Mouse (Mus musculus): ENCODE data around the gene Rab13. TPM values are rescaled to one million over a fixed set of nuclear protein-coding genes. Genes with fewer than 3 reads are reported as not detected.

Gene Rab13
- polyA plus RNA-seq, 1 experiment: 7.7 TPM

- TF ChIP-seq POLR2A (IDR thresholded peaks at IDR 0.05; ENCODE audit: low read depth, low read length) (no peak), CTCF (conservative IDR thresholded peaks at IDR 0.05; ENCODE audit: insufficient read depth, insufficient read length, low read depth, low read length) (no peak)
- H3K4me1 ChIP-seq (ENCODE audit: control insufficient read depth, insufficient read depth, low read length): peaks cover 5% of the 10 kb centered on the region; the same call in 1 of the 2 replicates
- DNase-seq: peak; percentile 42
- peak overlapping the region; percentile 87 for H3K4me3 ChIP-seq (ENCODE audit: insufficient read depth, low read depth, low read length)
- no peaks in the 10 kb centered on the region for H3K27me3 ChIP-seq (replicated peaks; ENCODE audit: control insufficient read depth, insufficient read depth, low read length)
- H3K36me3 ChIP-seq (ENCODE audit: control insufficient read depth, insufficient read depth, low read length): no peaks in the 10 kb centered on the region; the same call in 1 of the 2 replicates
- peak overlapping the region; percentile 50; the same call in 1 of the 2 replicates for H3K27ac ChIP-seq (ENCODE audit: insufficient read depth, low read depth, low read length)
- WGBS: 12% methylated on average over 12 of the region's 12 CpGs
Observed at GRCm38 (mm10) chr3:90213956-90214684, 625 bp downstream of the Rab13 start.

- DNase-seq: peak; percentile 36
- H3K27me3 ChIP-seq (replicated peaks; ENCODE audit: control insufficient read depth, insufficient read depth, low read length): no peaks in the 10 kb centered on the region
- TF ChIP-seq CTCF (conservative IDR thresholded peaks at IDR 0.05; ENCODE audit: insufficient read depth, insufficient read length, low read depth, low read length) (0 out of 2 replicates have a peak, but pooled peaks have one; percentile 11), POLR2A (IDR thresholded peaks at IDR 0.05; ENCODE audit: low read depth, low read length) (no peak)
- no peak overlapping the region for H3K4me3 ChIP-seq (ENCODE audit: insufficient read depth, low read depth, low read length)
- peaks cover 7% of the 10 kb centered on the region; the same call in 1 of the 2 replicates for H3K4me1 ChIP-seq (ENCODE audit: control insufficient read depth, insufficient read depth, low read length)
- 37% methylated on average over 1 of the region's 1 CpGs for WGBS
- H3K27ac ChIP-seq (ENCODE audit: insufficient read depth, low read depth, low read length): no peak overlapping the region
- H3K36me3 ChIP-seq (ENCODE audit: control insufficient read depth, insufficient read depth, low read length): no peaks in the 10 kb centered on the region; the same call in 1 of the 2 replicates
Observed at GRCm38 (mm10) chr3:90215825-90216380, 2.4 kb downstream of the Rab13 start.

GRCm38 (mm10) chr3:90220088-90220487 is 6.6 kb downstream of the Rab13 start:
- Histone ChIP-seq H3K36me3 (ENCODE audit: control insufficient read depth, insufficient read depth, low read length) (no peaks in the 10 kb centered on the region), H3K4me3 (ENCODE audit: insufficient read depth, low read depth, low read length) (peak overlapping the region; percentile 96; the same call in 1 of the 2 replicates), H3K27ac (ENCODE audit: insufficient read depth, low read depth, low read length) (peak overlapping the region; percentile 89), H3K4me1 (ENCODE audit: control insufficient read depth, insufficient read depth, low read length) (0 out of 2 replicates have a peak, but pooled peaks cover 5% of the 10 kb centered on the region), H3K27me3 (replicated peaks; ENCODE audit: control insufficient read depth, insufficient read depth, low read length) (no peaks in the 10 kb centered on the region)
- DNase-seq: peak; percentile 68
- TF ChIP-seq POLR2A (IDR thresholded peaks at IDR 0.05; ENCODE audit: low read depth, low read length): no peak
- 0 out of 2 replicates have a peak, but pooled peaks have one; percentile 18 for TF ChIP-seq CTCF (conservative IDR thresholded peaks at IDR 0.05; ENCODE audit: insufficient read depth, insufficient read length, low read depth, low read length)
- 8% methylated on average over 6 of the region's 6 CpGs for WGBS

- peak; percentile 40 for TF ChIP-seq POLR2A (IDR thresholded peaks at IDR 0.05; ENCODE audit: low read depth, low read length)
- no peak for TF ChIP-seq CTCF (conservative IDR thresholded peaks at IDR 0.05; ENCODE audit: insufficient read depth, insufficient read length, low read depth, low read length)
- Histone ChIP-seq H3K36me3 (ENCODE audit: control insufficient read depth, insufficient read depth, low read length) (no peaks in the 10 kb centered on the region), H3K27me3 (replicated peaks; ENCODE audit: control insufficient read depth, insufficient read depth, low read length) (no peaks in the 10 kb centered on the region), H3K4me3 (ENCODE audit: insufficient read depth, low read depth, low read length) (peak overlapping the region; percentile 96), H3K27ac (ENCODE audit: insufficient read depth, low read depth, low read length) (peak overlapping the region; percentile 89), H3K4me1 (ENCODE audit: control insufficient read depth, insufficient read depth, low read length) (0 out of 2 replicates have a peak, but pooled peaks cover 5% of the 10 kb centered on the region)
- under 1% methylated on average over 20 of the region's 20 CpGs for WGBS
- peak; percentile 90 for DNase-seq
Observed at GRCm38 (mm10) chr3:90220531-90220951, 7.0 kb downstream of the Rab13 start.

GRCm38 (mm10) chr3:90221123-90221522 is 7.6 kb downstream of the Rab13 start:
- Histone ChIP-seq H3K27ac (ENCODE audit: insufficient read depth, low read depth, low read length) (no peak overlapping the region), H3K36me3 (ENCODE audit: control insufficient read depth, insufficient read depth, low read length) (no peaks in the 10 kb centered on the region), H3K4me3 (ENCODE audit: insufficient read depth, low read depth, low read length) (peak overlapping the region; percentile 96), H3K27me3 (replicated peaks; ENCODE audit: control insufficient read depth, insufficient read depth, low read length) (no peaks in the 10 kb centered on the region), H3K4me1 (ENCODE audit: control insufficient read depth, insufficient read depth, low read length) (0 out of 2 replicates have a peak, but pooled peaks cover 5% of the 10 kb centered on the region)
- TF ChIP-seq POLR2A (IDR thresholded peaks at IDR 0.05; ENCODE audit: low read depth, low read length): no peak
- no peak for TF ChIP-seq CTCF (conservative IDR thresholded peaks at IDR 0.05; ENCODE audit: insufficient read depth, insufficient read length, low read depth, low read length)
- WGBS: 27% methylated on average over 5 of the region's 5 CpGs
- DNase-seq: no peak

- Histone ChIP-seq H3K27ac (ENCODE audit: insufficient read depth, low read depth, low read length) (no peak overlapping the region), H3K4me1 (ENCODE audit: control insufficient read depth, insufficient read depth, low read length) (0 out of 2 replicates have a peak, but pooled peaks cover 5% of the 10 kb centered on the region), H3K36me3 (ENCODE audit: control insufficient read depth, insufficient read depth, low read length) (no peaks in the 10 kb centered on the region), H3K27me3 (replicated peaks; ENCODE audit: control insufficient read depth, insufficient read depth, low read length) (no peaks in the 10 kb centered on the region), H3K4me3 (ENCODE audit: insufficient read depth, low read depth, low read length) (no peak overlapping the region)
- TF ChIP-seq POLR2A (IDR thresholded peaks at IDR 0.05; ENCODE audit: low read depth, low read length) (no peak), CTCF (conservative IDR thresholded peaks at IDR 0.05; ENCODE audit: insufficient read depth, insufficient read length, low read depth, low read length) (no peak)
- WGBS: 66% methylated on average over 4 of the region's 4 CpGs
- no peak for DNase-seq
Observed at GRCm38 (mm10) chr3:90222455-90222854, 9.0 kb downstream of the Rab13 start.

- DNase-seq: no peak
- whole genome bisulfite sequencing: 53% methylated on average over 3 of the region's 3 CpGs
- no peak for TF ChIP-seq POLR2A (IDR thresholded peaks at IDR 0.05; ENCODE audit: low read depth, low read length)
- TF ChIP-seq CTCF (conservative IDR thresholded peaks at IDR 0.05; ENCODE audit: insufficient read depth, insufficient read length, low read depth, low read length): no peak
- 0 out of 2 replicates have a peak, but pooled peaks cover 5% of the 10 kb centered on the region for H3K4me1 ChIP-seq (ENCODE audit: control insufficient read depth, insufficient read depth, low read length)
- H3K27ac ChIP-seq (ENCODE audit: insufficient read depth, low read depth, low read length): no peak overlapping the region
- H3K27me3 ChIP-seq (replicated peaks; ENCODE audit: control insufficient read depth, insufficient read depth, low read length): no peaks in the 10 kb centered on the region
- H3K36me3 ChIP-seq (ENCODE audit: control insufficient read depth, insufficient read depth, low read length): no peaks in the 10 kb centered on the region
- H3K4me3 ChIP-seq (ENCODE audit: insufficient read depth, low read depth, low read length): no peak overlapping the region
Observed at GRCm38 (mm10) chr3:90222941-90223340, 9.4 kb downstream of the Rab13 start.

Data from kidney, adult 2 months (tissue).